Mouse (Mus musculus) embryonic facial prominence, embryonic 15.5 days (tissue): Measurements from ENCODE around the gene Col4a1. TPM values are rescaled to one million over a fixed set of nuclear protein-coding genes. Genes with fewer than 3 reads are reported as not detected.

Source experiments
- ATAC-seq: fragments of 200-750 bp; cut with Nextera tagmentation; 2 replicates; pipeline ENCODE4 v1.8.0; 2017; ENCODE audit warnings: low read depth, moderate TSS enrichment; ENCODE audit not compliant: insufficient number of reproducible peaks, low FRiP score, low TSS enrichment
- H3K27ac ChIP-seq: fragments of 300-500 bp; sonication (generic); replicated peaks from 2 replicates; pipeline ENCODE4 v1.5.1; 2015; ENCODE audit warnings: mild to moderate bottlenecking, inconsistent platforms
- H3K27me3 ChIP-seq: fragments of 300-500 bp; sonication (generic); 2 replicates; pipeline ENCODE4 v1.6.1; 2015; ENCODE audit warnings: inconsistent platforms
- H3K36me3 ChIP-seq: fragments of 300-500 bp; sonication (generic); 2 replicates; pipeline ENCODE4 v1.6.1; 2015; ENCODE audit warnings: mild to moderate bottlenecking, inconsistent platforms
- H3K4me1 ChIP-seq: fragments of 300-500 bp; sonication (generic); 2 replicates; pipeline ENCODE4 v1.6.1; 2015; ENCODE audit warnings: inconsistent platforms
- H3K4me2 ChIP-seq: fragments of 300-500 bp; sonication (generic); replicated peaks from 2 replicates; pipeline ENCODE4 v1.6.1; 2015; ENCODE audit warnings: mild to moderate bottlenecking, inconsistent platforms
- H3K4me3 ChIP-seq: fragments of 300-500 bp; sonication (generic); replicated peaks from 2 replicates; pipeline ENCODE4 v1.5.1; 2015; ENCODE audit warnings: mild to moderate bottlenecking, inconsistent platforms
- H3K9ac ChIP-seq: fragments of 300-500 bp; sonication (generic); 2 replicates; pipeline ENCODE4 v1.6.1; 2015; ENCODE audit warnings: inconsistent platforms
- H3K9me3 ChIP-seq: fragments of 300-500 bp; sonication (generic); replicated peaks from 2 replicates; pipeline ENCODE4 v1.6.1; 2016; ENCODE audit warnings: inconsistent platforms
- WGBS: fragments of 180-500 bp; shearing (Covaris S2); methylation state at CpG from one replicate; pipeline ENCODE4 v1.1.7; 2015; 5-methylcytosine and 5-hydroxymethylcytosine counted together
- polyA plus RNA-seq: library from polyadenylated mRNA; unstranded; fragments of >200 nt; fragmentation: Nextera tagmentation; extraction: Ambion mirVana; gene quantifications from 2 replicates; pipeline ENCODE4 v1.2.1, GENCODE M21; 2015

The Col4a1 gene
- polyA plus RNA-seq, 1 experiment from 2014 or later = 200 TPM

DNA sequence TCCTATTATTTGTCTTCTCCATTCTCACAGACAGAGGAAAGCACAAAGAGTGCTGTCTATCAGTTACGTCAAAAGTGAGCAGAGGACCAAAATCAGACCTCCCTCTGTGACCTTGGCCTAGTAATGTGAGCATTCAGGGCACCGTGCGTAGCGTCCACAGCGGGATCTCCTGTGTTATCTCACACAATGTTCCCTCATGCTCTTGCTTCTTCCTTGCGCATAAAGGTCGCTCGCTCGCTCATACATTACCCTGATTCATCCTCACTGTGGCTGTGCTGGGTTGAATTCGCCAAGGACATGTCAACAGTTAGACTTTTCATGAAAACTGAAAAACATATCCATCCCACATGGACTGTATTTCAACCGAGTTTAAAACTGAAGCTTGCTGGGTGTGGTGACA, 115.4 kb downstream of the Col4a1 start:
- H3K9ac ChIP-seq = no peak overlapping the region
- no peak overlapping the region for H3K4me3 ChIP-seq
- H3K27ac ChIP-seq = no peak overlapping the region
- no peaks in the 10 kb centered on the region for H3K27me3 ChIP-seq
- no peaks in the 10 kb centered on the region for H3K9me3 ChIP-seq
- no peak for ATAC-seq
- WGBS = 91% methylated on average over 11 of the region's 11 CpGs
- no peak overlapping the region for H3K4me2 ChIP-seq
- peaks cover 9% of the 10 kb centered on the region; the same call in 1 of the 2 replicates for H3K4me1 ChIP-seq
- H3K36me3 ChIP-seq = peaks cover 35% of the 10 kb centered on the region

DNA sequence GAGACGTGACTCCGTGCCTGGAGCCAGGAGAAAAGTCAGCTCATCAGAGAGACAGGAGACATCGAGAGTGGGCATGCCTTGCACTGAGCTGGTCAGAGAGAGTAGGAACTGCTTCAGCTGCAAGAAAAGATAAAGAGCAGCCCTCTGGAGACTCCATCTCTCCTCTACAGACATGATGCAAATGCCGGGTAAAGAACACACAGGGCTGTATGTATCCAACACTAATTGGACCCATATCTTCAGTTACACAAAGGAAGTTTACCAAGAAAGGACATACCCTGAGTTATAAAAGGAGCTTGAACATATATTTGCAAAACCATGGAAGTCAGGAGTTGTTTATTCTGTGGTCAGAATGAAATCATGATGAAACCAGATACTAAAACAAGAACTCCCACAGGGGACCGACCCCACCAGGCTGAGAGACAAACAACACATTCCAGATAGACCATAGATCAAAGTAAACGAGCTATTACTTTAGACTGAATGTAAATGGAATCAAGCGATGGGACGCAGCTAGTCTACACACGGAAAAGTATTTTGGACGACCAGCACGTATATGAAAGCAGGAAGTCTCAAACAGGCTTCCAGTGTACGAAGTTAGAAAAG, 119.8 kb downstream of the Col4a1 start:
- H3K27ac ChIP-seq = peak overlapping the region; percentile 66
- 24% methylated on average over 12 of the region's 12 CpGs for WGBS
- H3K27me3 ChIP-seq = peaks cover 9% of the 10 kb centered on the region; the same call in 1 of the 2 replicates
- ATAC-seq = peak; percentile 67
- peaks cover 16% of the 10 kb centered on the region for H3K4me1 ChIP-seq
- no peak overlapping the region for H3K4me2 ChIP-seq
- 0 out of 2 replicates have a peak, but pooled peaks cover 3% of the 10 kb centered on the region for H3K36me3 ChIP-seq
- H3K9ac ChIP-seq = no peak overlapping the region
- no peak overlapping the region for H3K4me3 ChIP-seq
- H3K9me3 ChIP-seq = no peaks in the 10 kb centered on the region

GRCm38 (mm10) chr8:11187581-11188271, 124.9 kb downstream of the Col4a1 start:
- Histone ChIP-seq H3K4me3 (peak overlapping the region; percentile 46), H3K27me3 (peaks cover 11% of the 10 kb centered on the region; the same call in 1 of the 2 replicates), H3K9ac (peak overlapping the region; percentile 31; the same call in 1 of the 2 replicates), H3K27ac (no peak overlapping the region), H3K4me2 (peak overlapping the region; percentile 82), H3K36me3 (no peaks in the 10 kb centered on the region), H3K4me1 (peaks cover 25% of the 10 kb centered on the region), H3K9me3 (no peaks in the 10 kb centered on the region)
- WGBS = under 1% methylated on average over 46 of the region's 46 CpGs
- no peak for ATAC-seq

GRCm38 (mm10) chr8:11186456-11186855, 126.2 kb downstream of the Col4a1 start:
- Histone ChIP-seq H3K27ac (no peak overlapping the region), H3K9ac (no peak overlapping the region), H3K4me1 (peaks cover 22% of the 10 kb centered on the region), H3K27me3 (peaks cover 11% of the 10 kb centered on the region; the same call in 1 of the 2 replicates), H3K36me3 (no peaks in the 10 kb centered on the region), H3K4me3 (no peak overlapping the region), H3K4me2 (no peak overlapping the region), H3K9me3 (no peaks in the 10 kb centered on the region)
- ATAC-seq = no peak
- WGBS = 46% methylated on average over 4 of the region's 4 CpGs

DNA sequence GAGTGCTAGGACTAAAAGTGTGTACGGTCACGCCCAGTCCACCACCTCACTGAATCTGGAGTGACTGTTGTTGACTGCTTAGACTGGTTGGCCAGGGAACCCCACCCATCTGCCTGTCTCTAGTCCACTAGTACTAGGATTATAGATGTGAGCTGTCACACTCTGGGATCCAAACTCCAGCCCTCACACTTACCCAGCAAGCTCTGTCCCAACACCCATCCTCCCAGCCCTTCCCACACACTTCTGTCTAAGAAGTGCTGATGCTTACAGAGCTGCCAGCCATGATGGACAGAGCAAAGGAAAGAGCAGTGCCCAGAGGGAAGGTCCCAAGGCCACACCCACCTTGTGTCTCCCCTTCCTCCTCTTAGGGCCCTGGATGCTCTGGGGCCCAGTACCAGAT, 127.0 kb downstream of the Col4a1 start:
- Histone ChIP-seq H3K36me3 (no peaks in the 10 kb centered on the region), H3K27ac (no peak overlapping the region), H3K9me3 (no peaks in the 10 kb centered on the region), H3K4me3 (no peak overlapping the region), H3K9ac (no peak overlapping the region), H3K4me2 (no peak overlapping the region), H3K4me1 (peaks cover 22% of the 10 kb centered on the region), H3K27me3 (peaks cover 11% of the 10 kb centered on the region; the same call in 1 of the 2 replicates)
- ATAC-seq = no peak
- WGBS = 92% methylated on average over 2 of the region's 2 CpGs

GRCm38 (mm10) chr8:11183611-11184031, 129.0 kb downstream of the Col4a1 start:
- H3K4me3 ChIP-seq = no peak overlapping the region
- H3K36me3 ChIP-seq = no peaks in the 10 kb centered on the region
- ATAC-seq = 0 out of 2 replicates have a peak, but pooled peaks have one; percentile 20
- no peaks in the 10 kb centered on the region for H3K9me3 ChIP-seq
- no peak overlapping the region for H3K9ac ChIP-seq
- H3K4me1 ChIP-seq = peaks cover 22% of the 10 kb centered on the region
- no peak overlapping the region for H3K4me2 ChIP-seq
- 75% methylated on average over 9 of the region's 9 CpGs for WGBS
- peaks cover 10% of the 10 kb centered on the region; the same call in 1 of the 2 replicates for H3K27me3 ChIP-seq
- H3K27ac ChIP-seq = no peak overlapping the region

DNA sequence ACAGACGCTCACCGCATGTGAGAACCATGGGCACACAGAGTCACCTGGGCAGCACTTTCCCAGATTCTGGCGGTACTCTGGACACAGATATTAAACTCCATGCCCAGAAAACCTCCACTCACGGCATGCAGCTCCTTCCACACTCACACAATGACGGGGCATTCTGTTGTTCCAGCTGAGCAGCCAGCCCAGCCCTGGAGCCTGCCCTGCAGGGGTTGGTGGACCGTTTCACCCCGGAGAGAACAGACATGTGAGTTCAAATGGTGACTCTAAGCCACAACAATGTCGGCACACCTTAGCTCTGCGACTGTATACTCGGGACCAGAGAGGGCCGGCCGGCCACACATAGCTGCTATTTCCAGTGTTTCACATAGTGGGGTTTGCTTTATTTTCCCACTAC, 130.0 kb downstream of the Col4a1 start:
- no peaks in the 10 kb centered on the region for H3K9me3 ChIP-seq
- peaks cover 13% of the 10 kb centered on the region for H3K4me1 ChIP-seq
- no peak overlapping the region for H3K4me3 ChIP-seq
- H3K4me2 ChIP-seq = no peak overlapping the region
- H3K36me3 ChIP-seq = no peaks in the 10 kb centered on the region
- H3K27me3 ChIP-seq = peaks cover under 1% of the 10 kb centered on the region; the same call in 1 of the 2 replicates
- 77% methylated on average over 12 of the region's 12 CpGs for WGBS
- ATAC-seq = no peak
- no peak overlapping the region for H3K9ac ChIP-seq
- no peak overlapping the region for H3K27ac ChIP-seq

- Histone ChIP-seq H3K4me1 (peaks cover 10% of the 10 kb centered on the region), H3K9ac (no peak overlapping the region), H3K4me3 (no peak overlapping the region), H3K36me3 (no peaks in the 10 kb centered on the region), H3K27ac (no peak overlapping the region), H3K9me3 (no peaks in the 10 kb centered on the region), H3K4me2 (no peak overlapping the region), H3K27me3 (no peaks in the 10 kb centered on the region)
- WGBS = 50% methylated on average over 4 of the region's 4 CpGs
- ATAC-seq = no peak
Observed at GRCm38 (mm10) chr8:11182148-11182484, 130.5 kb downstream of the Col4a1 start.

- H3K4me1 ChIP-seq = peaks cover 7% of the 10 kb centered on the region; the same call in 1 of the 2 replicates
- ATAC-seq = no peak
- no peak overlapping the region for H3K4me3 ChIP-seq
- WGBS = 77% methylated on average over 11 of the region's 11 CpGs
- no peak overlapping the region for H3K4me2 ChIP-seq
- no peaks in the 10 kb centered on the region for H3K36me3 ChIP-seq
- no peak overlapping the region for H3K9ac ChIP-seq
- H3K27me3 ChIP-seq = no peaks in the 10 kb centered on the region
- H3K9me3 ChIP-seq = no peaks in the 10 kb centered on the region
- no peak overlapping the region for H3K27ac ChIP-seq
Observed at GRCm38 (mm10) chr8:11181420-11182147, 131.0 kb downstream of the Col4a1 start.

DNA sequence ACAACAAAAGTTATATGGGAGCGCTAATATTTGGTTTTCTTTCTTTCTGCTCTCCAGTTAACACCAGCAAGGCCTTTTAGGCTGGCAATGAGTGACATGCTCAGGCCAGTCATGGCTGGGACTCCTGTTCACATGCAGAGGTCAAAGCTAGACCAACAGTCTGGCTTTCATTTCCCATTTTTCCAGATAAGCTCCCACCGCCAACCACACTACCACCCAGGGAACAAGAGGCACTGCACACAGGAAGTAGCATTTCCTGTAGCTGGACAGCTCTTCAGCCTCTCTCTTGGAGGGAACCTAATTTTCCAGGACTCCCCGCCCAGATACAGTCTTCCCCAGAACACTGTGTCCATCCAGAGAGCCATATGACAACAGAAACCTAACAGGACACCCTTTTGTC, 132.8 kb downstream of the Col4a1 start:
- 74% methylated on average over 3 of the region's 3 CpGs for WGBS

DNA sequence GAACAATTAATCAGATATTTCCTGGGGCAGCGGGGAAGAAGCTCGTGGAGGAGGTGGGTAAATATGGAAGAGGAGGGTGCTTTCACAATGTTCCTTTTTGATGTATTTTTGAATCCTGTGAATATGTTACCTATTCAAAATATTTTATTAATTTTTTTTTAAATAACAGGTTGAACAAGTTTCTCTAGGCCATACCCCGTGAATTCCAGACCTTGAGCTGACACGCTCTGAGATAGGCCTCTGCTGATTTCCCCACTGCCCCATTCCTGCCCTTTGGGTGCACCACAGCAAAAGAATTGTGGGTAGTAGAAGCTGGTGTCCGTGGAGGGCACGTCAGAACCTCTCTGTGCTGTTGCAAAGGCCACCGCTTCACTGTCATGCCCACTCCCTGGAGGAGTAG, 136.2 kb downstream of the Col4a1 start:
- no peak for ATAC-seq
- Histone ChIP-seq H3K27me3 (no peaks in the 10 kb centered on the region), H3K9me3 (no peaks in the 10 kb centered on the region), H3K4me3 (no peak overlapping the region), H3K9ac (no peak overlapping the region), H3K27ac (no peak overlapping the region), H3K4me2 (no peak overlapping the region), H3K4me1 (peaks cover 22% of the 10 kb centered on the region), H3K36me3 (no peaks in the 10 kb centered on the region)
- WGBS = 63% methylated on average over 7 of the region's 7 CpGs

More for the DNA sequence above, 132.8 kb downstream of the Col4a1 start:
- Histone ChIP-seq H3K4me2 (no peak overlapping the region), H3K4me3 (no peak overlapping the region), H3K27ac (no peak overlapping the region), H3K27me3 (no peaks in the 10 kb centered on the region), H3K4me1 (peaks cover 2% of the 10 kb centered on the region; the same call in 1 of the 2 replicates), H3K36me3 (no peaks in the 10 kb centered on the region), H3K9ac (no peak overlapping the region), H3K9me3 (no peaks in the 10 kb centered on the region)
- no peak for ATAC-seq
